Mouse (Mus musculus) lung, postnatal 4 days (tissue): ENCODE results near the gene Map2.
A peak's percentile ranks its signal among the peaks of the same experiment; 100 is the strongest.

Experiments
- DNase-seq, 2 experiments: peaks; one replicate each; pipeline ENCODE4 v3.0.0; 2021

Map2 gene

DNA sequence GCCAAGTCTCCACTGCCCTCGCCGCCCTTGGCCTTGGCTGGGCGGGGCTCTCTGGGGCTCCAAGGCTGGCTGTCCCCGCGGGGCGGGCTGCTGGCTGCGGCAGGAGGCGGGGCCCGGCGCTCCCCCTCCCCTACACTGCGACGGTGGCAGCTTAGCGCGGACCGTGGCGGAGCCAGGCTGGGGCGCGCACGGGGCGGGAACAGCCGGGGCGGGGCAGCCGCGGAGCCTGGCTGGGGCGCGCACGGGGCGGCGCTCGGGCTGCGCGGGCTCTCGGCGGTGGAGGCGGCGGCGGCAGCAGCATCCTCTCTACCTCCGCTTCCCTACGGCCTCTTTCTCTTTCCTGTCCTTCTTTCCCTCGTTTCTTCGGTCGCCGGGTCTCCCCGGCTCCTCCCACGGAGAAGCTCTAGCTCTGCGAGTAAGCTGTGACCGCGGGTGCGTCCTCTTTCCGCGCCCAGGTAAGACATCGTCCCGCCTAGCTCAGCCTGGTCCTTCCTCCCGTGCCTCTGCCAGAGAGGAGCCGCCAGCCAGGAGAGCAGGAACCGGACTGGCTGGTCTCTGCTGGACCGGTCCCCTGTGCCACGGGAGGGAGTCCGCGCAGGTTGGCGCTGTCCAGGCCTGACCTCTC is at the start of gene Map2:
TSS of gene Map2 (plus strand) at position 233 of the 625 bp plus-strand sequence.
- peak; percentile 83 to 92 for DNase-seq

DNA sequence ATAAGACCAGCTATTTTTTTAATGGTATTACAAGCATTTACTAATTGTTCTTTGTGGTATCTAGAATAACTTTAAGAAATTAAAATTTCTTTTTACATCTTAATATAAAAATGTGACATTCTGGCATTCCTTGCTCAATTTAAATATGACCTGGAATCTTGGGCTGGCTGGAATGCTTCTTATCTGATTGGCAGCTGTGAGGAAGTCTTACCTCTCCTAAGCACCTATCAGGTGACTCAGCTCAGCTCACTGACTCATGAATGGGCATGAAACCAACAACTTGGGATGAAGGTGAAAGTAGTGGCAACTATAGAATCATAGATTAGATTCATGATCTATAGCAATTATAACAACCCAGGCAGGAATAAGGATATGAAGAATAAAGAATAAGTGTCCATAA is 42.1 kb upstream of the Map2 start:
- no peak for DNase-seq

DNA sequence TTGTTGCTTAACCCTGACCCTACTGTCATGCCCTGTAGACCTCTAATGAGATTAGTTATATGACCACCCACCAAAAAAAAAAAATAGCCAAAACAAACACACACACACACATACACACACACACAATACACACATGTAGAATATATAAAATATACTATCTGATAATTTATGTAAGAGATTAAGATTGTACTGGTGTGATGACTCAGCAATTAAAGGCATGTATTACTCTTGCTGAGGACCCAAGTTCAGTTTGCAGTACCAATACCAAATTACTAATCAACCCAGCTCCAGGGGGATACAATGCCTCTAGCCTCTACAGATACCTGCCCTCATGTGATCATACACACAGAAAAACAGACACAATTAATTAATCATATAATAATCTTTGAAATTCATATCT is 39.7 kb upstream of the Map2 start:
- no peak for DNase-seq

DNA sequence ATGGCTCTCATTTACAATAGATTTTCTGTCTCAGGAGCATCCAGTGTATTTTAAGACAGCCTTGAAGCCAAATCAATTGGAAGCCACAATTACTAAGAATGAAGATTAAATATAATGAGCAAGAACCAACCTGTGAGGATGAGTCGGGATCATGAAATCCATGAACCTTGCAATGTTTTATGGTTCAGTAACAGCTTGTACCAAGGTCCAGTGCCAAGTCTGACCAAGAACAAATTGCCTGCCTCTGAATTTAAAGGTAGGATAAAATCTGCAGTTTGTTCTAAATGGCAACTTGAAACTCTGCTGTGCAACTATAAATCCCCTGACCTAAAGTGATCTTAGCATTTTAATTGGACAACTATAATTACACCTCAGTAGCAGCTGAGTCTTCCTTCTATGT is 34.4 kb upstream of the Map2 start:
- DNase-seq: no peak

DNA sequence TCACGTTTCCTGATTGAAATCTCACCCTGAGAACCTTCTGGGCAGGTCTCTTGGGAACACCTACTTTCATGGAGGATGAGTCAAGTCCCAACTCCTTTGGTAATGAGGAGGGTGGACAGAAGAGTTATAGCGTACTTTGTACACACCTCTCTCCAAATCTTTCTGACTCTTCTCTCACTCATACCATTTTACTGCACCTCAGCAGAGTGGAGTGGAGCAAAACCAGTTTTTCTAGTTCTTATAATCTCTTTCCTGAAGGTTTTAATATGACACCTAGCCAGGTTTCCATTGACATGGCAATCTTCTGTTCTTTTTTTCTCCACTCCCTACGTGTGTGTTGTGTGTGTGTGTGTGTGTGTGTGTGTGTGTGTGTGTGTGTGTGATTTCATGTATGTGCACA is 29.9 kb upstream of the Map2 start:
- no peak for DNase-seq

DNA sequence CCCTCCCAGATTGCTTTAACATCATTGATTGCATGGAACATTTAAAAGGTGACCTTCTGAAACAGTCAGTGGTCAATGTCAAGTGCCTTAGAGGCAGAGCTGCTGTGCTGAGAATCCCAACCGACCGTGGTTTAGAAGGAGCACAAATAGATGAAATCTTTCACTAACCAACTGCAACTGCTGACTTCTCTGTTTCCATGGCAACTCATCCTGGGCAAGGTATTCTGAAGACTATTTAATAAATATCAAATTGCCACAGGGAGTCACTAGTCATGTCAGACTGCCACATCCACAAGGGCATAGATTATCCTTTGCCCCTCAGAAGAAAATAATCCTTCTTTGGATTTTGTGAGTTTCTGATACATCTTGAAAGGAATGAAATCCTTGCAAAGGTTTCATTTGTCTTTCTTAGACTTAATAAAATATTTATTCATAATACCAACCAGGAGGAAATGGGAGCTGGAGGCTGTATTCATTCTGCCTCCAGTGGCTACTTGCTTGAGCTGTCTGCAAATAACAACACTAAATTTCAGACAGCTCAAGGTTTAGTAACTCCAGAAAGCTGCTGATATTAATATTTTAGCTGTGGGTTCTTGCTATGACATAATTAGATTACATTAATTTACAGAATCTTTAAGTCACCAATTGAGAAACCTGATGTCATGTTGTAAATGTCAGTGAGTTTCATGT is 26.1 kb upstream of the Map2 start:
- no peak for DNase-seq

DNA sequence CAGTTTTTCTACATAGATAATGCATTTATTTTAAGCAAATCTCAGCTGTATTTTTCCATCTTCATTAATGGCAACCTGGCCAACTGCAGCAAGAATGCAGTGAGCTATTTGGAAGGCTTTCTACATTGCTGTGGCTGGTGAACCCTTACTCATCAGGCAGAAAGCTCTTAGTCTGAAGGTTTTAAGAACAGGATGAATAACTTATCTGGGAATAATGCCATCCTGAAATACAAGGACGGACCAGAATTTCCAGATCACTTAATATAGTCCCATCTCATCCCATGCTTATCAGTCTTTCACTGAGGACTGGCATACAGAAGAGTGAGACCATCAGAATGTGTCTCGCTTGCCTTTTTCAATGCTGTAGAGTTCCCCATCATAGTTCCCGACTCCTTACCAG is 24.3 kb upstream of the Map2 start:
- no peak for DNase-seq

DNA sequence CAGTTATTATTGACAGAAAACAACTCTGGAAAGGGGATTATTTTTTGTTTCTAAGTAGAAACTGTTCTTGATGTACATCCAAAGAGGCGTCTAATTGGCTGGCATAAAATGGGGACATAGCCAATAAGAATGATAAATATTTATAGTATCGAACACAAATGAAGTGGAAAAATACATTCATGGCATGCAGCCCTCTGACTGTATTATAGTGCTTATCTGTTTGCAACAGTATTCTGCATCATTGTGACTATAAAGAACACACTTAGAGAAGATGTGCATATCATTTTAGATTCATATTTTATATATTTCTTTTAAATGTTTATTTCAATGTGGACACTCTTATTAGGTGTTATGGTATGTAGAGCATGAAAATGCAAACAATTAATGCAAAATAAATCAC is 17.9 kb upstream of the Map2 start:
- no peak for DNase-seq

DNA sequence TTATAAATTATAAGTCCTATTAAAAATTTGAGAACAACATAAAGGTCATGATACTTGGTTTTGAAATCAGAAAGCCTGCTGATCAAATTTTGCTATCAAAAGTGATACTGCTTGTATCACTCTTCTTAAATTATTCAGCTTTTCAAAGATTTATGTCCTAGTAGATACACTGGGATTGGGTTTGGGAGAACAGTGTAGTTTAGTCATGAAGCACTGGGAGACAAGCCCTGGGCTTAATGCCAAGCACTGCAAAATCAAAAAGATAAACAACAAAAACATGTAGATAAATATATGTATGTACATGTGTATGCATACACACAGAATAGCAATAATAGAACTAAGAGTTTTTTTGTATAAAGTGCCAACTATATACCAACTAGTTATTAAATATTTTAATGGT is 17.5 kb upstream of the Map2 start:
- no peak for DNase-seq

DNA sequence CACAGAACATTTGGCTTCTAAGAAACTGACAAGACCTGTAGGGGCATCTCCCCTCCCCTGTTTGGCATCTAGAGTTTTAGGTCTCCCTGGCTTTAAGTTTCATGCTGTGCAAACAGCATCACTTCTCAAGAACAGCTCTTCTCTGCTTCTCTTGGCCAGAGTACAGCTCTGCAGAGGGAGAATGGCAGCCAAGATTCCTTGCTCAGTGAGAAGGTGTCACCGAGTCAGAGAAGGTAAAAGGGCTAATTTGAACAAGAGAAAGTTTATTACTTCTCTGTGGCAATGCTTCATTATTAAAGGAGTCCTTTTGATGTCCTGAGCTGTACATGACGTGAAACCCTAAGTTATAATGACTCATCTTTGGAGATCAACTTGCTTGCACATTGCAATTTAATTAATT is 10.4 kb upstream of the Map2 start:
- no peak for DNase-seq

DNA sequence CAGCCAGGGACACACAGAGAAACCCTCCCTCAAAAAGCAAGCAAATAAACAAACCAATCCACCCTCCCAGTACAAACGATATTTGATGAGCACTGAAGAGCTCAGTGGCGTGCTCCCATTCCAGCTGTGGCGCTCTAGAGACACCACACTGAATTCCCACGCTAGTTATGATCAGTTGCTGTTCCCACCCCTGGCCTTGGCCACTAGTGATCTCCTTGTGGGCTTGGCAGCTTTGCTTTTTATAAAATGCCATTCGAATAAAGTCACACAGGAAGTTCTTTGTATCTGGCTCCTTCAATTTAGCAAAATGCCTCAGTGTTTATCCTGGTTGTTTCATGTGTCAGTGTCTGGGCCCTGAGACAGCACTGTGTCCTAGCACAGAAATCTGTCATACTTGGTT is 6.4 kb upstream of the Map2 start:
- peak in 1 of 2 experiments; percentile 22 for DNase-seq

DNA sequence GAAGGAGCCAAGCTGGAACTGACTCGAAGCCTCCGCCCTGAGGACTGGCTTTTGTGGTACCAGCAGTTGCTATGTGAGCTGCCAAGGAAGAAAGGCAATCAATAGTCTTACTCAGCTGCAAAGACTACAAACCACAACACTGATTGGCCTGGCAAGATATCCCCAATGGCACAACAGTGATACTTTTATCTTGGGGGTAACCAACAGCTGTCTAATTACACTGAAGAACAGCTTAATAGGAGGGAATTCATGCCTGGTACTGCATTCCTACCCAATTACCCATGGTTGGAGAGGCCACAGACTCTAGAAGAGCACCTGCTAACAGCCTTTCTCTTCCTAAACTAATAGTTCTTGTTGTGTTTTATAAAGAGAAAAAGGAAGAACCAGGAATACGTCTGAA is 2.9 kb upstream of the Map2 start:
- no peak for DNase-seq

DNA sequence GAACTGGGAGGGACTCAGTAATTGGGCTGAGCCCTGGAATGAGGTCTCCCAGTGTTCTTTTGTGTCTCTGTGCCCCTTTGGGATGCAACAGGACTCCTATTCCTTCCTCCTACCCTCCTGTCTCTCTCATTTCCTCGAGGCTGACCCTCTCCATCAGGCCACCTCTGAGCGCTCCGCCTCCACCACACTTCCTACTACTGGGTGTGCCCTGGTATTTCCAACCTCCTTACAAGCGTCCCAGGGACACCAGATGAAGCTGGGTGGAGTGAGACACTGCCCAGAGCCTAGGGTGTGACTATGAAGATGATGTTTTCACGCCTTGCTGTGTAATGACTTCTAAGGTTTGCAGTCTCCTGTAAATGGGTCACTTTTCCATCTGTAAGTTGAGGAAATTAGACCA is 1.4 kb upstream of the Map2 start:
- no peak for DNase-seq

DNA sequence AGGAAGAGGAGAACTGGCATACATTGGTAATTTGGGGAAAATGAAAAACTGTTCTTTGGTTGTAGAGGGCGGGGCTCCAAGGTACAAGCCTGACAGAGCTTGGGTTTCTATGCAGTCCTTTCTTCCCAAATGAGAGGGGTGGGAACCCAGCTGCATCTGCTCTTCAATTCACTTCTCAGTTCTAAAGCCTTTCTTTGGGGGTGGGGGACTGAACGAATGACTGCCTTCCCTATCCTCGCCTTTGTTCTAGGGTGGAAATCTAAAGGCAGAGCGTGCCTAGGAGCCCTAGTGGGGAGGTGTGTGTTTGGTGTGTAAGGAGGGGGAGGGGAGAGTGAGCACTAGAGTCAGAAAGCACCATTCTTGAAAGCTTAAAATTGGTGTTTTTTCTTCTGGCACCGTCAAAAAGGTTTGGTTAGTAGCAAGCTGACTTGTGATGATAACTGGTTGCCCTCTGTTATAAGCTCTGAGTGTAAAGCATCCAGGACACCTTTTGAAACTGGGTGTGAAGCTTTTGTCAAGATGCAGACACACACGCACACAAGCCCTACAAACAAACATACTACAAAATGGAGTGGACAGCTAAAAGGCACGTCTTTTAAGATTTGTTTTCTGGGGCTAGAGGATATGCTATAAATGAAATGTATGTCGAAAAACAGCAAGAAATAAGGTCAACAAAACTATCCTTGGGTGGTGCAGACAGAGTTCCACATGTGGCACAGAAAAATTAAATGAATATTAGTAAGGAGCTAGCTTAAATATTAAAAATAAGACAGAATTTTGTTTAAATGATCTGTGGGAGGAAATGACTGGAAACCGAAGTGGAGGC is 1.2 kb downstream of the Map2 start:
- DNase-seq: no peak

DNA sequence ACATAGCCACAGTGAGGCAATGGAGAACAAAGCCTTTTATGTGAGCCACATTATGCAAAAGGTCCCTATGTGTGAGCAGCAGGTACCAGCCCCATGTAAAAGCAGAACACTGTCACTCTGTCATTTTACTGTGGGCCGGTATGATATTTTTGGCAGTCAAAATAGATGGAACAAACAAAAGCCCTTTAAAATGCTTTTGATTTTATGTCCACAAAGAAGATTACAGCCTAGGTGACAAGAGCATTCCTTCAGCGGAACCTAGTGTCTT is 1.7 kb downstream of the Map2 start:
- DNase-seq: no peak

DNA sequence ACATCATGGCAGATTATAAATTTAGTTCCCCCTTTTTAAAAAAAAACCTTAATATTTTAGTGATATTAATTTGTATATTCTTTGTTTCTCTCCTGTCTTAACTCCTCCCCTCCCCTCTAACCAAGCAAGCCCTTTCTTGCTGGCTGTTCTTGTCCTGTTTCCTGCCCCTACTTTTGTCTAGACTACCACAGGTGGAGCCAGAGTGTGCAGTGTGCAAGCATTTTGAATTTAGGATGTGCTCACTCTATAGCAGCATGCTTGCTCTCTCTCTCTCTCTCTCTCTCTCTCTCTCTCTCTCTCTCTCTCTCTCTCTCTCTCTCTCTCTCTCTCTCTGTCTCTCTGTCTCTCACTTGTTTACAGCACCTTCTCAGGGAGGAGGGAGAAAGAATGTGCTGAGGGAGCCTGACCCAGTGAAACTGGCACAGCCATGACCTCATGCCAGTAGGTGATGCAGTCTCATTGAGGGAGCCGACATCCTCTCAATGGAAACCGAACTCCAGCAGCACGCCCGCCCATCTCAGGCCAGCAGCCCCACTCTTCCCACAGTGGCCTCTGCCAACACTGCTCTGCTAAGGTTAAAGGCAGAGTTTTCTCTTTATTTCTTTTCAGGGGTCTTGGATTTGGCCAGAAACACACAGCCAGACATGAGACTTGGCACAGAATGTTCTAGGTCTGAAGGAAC is 2.6 kb downstream of the Map2 start:
- no peak for DNase-seq

DNA sequence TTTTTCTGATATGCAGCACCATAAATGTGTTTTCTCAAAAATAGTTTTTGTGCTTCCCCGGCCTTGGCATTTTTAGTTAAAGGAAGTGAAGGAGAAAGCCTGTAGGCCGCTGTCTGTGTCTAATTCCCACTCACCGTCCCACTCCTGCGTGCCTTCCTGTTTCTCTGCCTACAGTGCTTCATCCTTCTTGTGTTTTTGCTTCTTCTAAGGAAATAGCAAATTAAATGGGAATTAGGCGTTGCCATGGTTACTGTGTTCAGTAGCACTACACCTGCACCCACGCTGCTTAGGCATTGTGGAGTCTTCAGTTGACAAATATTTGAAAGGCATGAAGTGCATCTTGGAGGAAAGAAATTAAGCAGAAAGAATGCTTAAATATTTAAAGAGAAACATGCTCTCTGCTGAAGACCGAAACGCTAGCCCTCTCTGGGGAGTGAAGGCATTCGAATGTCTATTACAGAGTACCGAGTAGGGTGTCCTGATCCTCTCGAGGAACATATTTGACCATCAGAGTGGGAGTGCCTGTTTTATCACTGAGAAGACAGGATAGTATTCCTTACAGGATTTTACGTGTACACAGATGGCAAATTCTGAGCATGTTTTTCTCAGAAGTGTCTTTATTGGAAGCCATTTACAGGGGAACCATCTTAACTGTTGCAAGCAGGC is 12.1 kb downstream of the Map2 start:
- DNase-seq: no peak

DNA sequence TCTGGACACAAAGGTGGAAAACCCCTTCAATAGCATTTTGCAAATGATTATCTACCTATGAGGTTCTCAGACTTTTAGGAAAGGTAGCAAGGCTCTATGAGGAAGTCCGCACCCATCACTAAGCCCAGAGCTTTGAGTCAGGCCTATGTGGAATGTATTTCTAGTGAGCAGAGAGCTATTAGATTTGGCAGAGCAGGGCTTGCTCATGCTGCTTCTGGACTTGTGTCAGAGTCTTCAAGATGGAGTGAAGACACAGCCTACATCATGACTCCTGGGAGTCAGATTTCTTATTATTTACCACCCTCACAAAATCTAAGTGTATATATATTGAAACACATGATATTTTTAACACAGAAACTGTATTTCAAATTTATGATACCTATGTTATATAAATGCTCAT is 17.3 kb downstream of the Map2 start:
- DNase-seq: no peak

DNA sequence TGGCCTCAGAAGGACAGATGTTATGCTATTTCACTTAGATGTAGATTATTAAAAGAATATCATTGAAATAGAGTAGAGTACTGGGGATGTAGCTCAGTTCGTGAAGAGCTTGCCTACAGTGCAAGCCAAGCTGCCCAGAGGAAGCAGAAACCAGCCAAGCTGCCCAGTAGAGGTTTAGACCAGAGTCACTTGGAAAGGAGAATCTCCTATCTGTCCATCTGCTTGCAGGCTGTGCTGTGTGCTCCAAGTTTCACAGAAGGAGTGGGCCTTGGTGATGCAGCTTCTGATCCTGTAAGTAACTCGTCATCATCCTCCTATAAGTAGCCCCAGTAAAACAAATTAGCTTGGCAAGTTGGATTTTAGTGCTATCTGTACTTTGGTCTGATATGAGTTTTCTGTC is 17.8 kb downstream of the Map2 start:
- DNase-seq: no peak

DNA sequence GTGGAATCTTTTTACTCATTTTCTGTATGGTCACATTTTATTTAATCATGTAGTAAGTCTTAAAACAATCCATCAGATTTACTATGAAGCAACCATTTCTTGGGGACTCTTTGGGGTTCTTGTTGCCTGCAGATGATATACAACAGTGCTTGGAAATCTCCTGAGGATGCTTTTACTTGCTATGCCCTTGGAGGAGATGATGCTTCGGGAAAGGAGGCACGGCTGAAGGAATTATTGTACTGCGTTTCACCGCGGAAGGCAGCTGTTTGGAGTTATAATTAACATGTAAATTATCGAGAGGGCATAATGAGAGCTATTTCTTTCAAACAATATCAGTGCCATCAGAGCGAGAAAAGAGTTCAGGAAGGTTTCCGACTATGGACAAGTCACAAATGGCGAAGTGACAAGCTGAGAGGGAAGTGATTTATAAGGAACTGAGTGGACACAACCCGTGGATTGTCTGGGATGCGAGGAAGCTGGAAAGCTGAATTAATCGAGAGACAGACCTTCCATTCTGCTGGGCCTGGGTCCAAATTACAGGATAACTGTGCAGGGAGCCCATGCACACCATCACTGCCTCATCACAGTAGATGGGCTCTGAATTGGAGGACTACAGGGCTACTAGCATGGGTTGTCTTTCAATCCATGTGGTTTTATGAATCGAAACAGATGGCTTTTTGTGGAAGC is 20.1 kb downstream of the Map2 start:
- DNase-seq: no peak

DNA sequence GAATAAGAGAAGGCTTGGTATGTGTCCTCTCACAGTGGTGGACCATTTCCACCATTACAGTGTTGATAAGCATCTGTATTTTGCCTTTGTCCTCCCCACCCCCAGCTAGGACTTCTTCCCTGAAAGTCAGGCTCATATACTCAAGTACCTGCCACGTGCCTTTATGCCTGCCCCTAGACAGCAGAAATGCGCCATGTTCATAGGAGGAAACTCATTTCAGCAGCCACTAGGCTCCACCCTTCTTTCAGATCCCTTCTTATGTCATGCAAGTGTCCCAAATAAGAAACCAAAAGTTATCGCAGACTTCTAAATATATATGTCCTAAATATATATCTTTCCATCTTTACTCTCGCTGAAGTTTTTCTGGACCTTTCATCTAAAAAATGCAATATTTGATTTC is 21.2 kb downstream of the Map2 start:
- DNase-seq: no peak

DNA sequence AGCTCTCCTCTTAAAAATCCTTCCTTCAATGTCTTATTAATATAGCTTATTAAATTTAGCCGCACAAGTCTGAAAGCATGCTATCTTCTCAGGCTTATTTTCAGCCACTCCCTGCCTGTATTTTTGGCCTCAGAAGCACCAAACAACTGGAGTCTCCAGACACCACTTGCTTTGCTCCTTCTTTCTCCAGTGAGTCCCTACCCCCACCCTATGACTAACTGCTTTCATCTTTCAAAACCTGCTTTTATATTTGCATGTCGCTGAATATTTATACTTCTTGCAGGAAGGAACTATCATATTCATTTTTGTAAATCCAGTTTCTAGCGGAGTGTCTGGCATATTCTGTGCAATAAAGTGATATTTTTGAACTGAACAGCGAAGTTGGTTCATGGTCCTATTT is 21.6 kb downstream of the Map2 start:
- no peak for DNase-seq

DNA sequence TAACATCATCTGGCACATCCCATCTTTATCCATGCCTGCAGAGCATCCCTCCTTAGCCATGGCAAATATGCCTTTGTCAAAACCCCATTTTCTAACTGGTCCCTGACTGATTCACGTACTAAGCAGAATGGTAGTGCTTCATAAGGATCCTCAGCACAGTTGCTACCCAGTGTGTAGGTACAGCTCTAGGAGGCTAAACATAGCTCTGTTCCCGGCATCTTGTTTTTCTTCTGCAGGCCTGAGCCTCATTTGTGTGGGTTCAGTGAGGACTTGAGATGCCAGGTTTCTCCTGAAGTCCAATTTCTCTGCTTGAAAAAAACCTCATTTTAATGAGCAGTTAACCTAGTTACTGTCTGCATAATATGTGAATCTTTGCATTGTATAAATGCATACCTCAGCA is 30.4 kb downstream of the Map2 start:
- DNase-seq: no peak
